Mouse (Mus musculus) ovary, postnatal 10 days (tissue): ENCODE data around the gene Poln.
A peak's percentile ranks its signal among the peaks of the same experiment; 100 is the strongest.

Source experiments
- DNase-seq: peaks from one replicate; pipeline ENCODE4 v3.0.0; 2022; ENCODE audit warnings: low spot score

Gene Poln

GRCm38 (mm10) chr5:34097333-34097732 is 71.9 kb downstream of the Poln start:
- no peak for DNase-seq

DNA sequence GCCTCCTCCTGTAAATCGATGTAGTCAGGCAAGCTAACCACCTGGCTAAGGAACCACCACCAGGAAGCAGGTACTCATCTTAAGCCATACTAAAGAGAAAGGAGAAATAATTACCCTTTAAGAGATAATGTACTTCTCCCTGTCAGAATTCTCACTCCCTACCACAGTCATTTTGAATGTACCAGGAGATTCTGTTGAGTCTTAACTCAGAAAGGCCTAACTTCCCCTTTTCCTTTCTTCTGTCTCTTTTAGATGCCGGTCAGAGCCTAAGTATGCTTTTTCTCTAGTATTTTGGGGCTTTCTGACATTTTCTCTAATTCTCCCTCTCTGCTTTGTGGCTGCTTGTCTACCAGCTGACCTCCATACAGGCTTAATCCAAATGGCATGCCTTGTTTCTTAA is 76.2 kb downstream of the Poln start:
- no peak for DNase-seq

- no peak for DNase-seq
Measured at GRCm38 (mm10) chr5:34032520-34032919, 136.7 kb downstream of the Poln start.

- DNase-seq = no peak
Measured at GRCm38 (mm10) chr5:34031022-34031421, 138.2 kb downstream of the Poln start.

DNA sequence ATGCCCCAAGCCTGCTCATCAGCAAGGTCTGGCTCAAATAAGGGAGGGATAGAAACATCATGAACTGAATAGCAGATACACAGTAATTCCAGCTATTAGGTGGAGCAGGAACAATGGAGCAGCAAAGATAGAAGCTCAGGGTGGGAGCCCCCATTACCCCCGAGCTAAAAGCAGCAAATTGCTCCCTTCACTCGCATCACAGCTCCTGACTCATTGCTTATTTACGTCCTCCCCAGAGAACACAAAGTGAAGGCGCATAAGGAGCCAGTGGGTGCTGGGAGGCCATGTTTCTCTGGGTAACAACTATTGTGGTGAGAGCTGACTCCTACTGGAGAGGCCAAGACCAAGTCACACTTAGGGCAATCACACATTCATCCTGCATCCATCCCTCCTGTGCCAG is 139.1 kb downstream of the Poln start:
- DNase-seq = no peak

GRCm38 (mm10) chr5:34018968-34019367 is 150.3 kb downstream of the Poln start:
- no peak for DNase-seq

GRCm38 (mm10) chr5:34014652-34015051 is 154.6 kb downstream of the Poln start:
- DNase-seq = no peak

- DNase-seq = no peak
Measured at GRCm38 (mm10) chr5:34007392-34007941, 161.8 kb downstream of the Poln start.

- DNase-seq = no peak
Measured at GRCm38 (mm10) chr5:34006832-34007231, 162.4 kb downstream of the Poln start.

DNA sequence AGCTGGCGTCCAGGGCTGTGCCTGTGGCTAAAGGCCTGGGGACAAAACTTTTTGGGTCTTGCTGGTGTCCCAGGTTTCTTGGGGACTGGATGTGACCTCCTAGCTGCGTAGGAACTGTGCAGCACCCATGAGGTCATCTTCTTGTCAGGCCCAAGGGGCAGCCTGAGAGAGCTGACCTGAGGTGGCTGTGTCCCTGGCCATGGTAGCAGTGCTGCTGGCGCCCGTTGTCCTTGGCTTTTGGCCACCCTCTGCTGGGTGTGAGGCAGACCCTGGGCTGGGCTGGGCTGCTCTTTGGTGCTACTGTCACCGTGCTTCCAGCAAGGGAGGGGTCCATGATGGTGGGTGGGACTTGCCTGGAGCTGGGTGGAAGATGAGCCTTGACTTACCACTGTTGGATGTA is 164.6 kb downstream of the Poln start:
- no peak for DNase-seq

- no peak for DNase-seq
Measured at GRCm38 (mm10) chr5:34002636-34003035, 166.6 kb downstream of the Poln start.

GRCm38 (mm10) chr5:34001401-34001800 is 167.8 kb downstream of the Poln start:
- DNase-seq = no peak

DNA sequence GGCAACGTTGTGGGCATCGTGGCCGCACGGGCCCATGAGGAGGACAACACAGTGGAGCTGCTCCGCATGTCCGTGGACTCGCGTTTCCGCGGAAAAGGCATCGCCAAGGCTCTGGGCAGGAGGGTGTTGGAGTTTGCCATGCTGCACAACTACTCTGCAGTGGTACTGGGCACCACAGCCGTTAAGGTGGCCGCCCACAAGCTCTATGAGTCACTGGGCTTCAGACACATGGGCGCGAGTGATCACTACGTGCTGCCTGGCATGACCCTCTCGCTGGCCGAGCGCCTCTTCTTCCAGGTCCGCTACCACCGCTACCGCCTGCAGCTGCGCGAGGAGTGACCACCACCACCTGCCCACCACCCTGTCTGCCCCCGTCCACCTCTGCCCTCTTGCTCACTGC is 168.4 kb downstream of the Poln start:
- no peak for DNase-seq

DNA sequence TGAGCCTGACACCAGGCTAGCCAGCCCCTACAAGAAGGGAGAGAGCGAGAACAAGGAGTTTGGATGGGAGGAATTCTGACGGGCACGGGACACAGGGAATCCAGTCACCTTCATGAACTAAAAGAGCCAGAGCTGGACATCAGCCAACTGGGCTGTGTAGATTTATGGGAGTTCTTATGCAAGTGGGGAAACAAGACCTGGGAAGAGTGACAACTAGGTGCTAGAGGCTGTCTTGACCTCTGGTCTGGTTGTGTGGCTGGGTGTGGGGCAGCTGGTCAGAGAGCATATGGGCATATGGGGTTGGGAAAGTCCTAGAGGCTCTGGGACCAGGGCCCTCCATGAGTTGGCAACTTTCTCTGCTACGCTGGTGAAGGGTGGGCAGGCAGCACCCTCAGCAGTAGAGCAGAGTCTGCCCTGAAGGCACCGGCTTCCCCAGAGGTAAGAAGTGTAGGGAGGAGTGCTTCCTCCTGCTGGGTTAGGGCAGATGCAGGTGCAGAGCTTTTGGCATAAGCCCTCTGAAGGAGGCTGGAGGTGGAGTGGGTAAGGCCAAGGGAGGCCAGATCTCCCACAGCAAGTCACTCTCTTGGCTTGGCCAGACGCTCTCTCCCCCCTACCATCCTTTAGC is 169.7 kb downstream of the Poln start:
- no peak for DNase-seq

DNA sequence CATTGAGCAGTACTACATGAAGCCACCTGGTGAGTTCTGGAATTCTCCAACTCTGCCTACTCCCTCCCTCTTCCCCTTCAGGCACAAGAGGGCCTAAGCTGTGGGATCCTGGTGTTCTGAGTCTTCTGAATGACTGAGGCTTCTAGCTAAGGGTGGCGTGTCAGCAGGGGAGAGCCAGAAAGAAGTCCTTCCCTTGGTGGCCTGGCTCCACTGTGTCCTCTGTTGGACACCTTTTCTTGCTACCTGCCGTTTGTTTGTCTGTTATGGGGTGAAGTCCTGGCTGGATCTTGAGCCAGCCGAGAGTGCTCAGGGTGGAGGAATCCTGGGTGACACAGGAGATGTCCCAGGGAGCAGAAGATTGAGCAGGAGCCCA is 170.8 kb downstream of the Poln start:
- DNase-seq = no peak

- no peak for DNase-seq
Measured at GRCm38 (mm10) chr5:33997829-33998504, 171.3 kb downstream of the Poln start.

DNA sequence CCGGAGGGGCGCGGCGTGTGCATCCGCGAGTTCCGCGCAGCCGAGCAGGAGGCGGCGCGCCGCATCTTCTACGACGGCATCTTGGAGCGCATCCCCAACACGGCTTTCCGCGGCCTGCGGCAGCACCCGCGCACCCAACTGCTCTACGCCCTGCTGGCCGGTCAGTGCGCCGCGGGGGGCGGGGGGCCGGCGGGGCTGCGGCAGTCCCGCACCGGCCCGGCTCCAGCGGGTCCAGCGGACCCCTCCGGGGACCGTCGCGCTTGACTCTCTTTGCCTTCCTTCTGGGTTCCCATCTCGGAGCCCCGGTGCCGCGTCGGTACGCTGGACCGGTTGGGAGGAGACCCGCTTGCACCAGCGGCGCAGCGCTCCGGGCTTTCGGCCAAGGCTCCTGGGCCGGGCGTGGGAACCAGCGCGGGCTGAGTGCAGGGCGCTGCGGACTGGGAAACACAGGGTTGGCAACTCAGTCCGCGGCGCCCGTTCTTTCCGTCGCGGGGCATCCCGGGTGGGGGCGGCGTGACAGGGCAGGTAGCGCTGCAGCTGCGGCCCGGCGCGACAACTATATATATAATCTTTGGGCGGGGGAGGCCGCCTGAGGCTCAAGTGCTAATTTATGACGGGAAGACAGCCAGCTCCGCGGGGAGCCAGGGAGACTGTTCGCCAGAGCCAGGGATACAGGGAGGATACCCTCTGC is 172.1 kb downstream of the Poln start:
- DNase-seq = peak; percentile 27

DNA sequence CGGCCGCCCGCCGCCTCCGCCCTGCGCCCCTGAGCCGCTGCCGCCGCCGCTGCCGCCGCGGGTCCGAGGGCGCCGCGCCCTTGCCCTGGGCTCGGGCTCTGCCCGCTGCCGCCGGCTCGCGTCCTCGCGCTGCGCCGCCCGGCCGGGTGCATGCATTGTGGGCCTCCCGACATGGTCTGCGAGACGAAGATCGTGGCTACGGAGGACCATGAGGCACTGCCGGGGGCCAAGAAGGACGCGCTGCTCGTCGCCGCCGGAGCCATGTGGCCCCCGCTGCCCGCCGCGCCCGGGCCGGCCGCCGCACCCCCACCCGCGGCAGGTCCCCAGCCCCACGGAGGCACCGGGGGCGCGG is 172.6 kb downstream of the Poln start:
- DNase-seq = no peak

- DNase-seq = no peak
Measured at GRCm38 (mm10) chr5:33995843-33996693, 173.2 kb downstream of the Poln start, which contains the start of gene Nat8l. Nat8l (plus strand) TSS chr5:33995984.

- no peak for DNase-seq
Measured at GRCm38 (mm10) chr5:33994671-33995625, 174.3 kb downstream of the Poln start.
